Mouse (Mus musculus) MEL (cell line): ENCODE results near the gene Gapdh. TPM values are rescaled to one million over a fixed set of nuclear protein-coding genes. Genes with fewer than 3 reads are reported as not detected.

ENCODE experiments used
- DNase-seq: peaks from one replicate; pipeline ENCODE4 v3.0.0; 2011; ENCODE audit warnings: low read depth, low spot score
- H3K27ac ChIP-seq: 2 replicates; pipeline ENCODE4 v1.5.1; 2012; ENCODE audit warnings: low read depth, mild to moderate bottlenecking, control low read depth, low read length, moderate library complexity; ENCODE audit not compliant: control insufficient read depth
- H3K27me3 ChIP-seq, 2 experiments: fragments of 150-350 bp in 1 of 2; sonication (generic) in 1 of 2; 2 replicates each; pipeline ENCODE4 v1.6.1; 2012; ENCODE audit warnings: low read length in 2 of 2, mild to moderate bottlenecking in 2 of 2, improper control_type of control experiment in 1 of 2, moderate library complexity in 1 of 2; ENCODE audit not compliant: insufficient read depth in 2 of 2, control insufficient read depth in 1 of 2
- H3K36me3 ChIP-seq, 2 experiments: 2 replicates each; pipeline ENCODE4 v1.6.1; 2012 to 2014; ENCODE audit warnings: low read length in 2 of 2, improper control_type of control experiment in 1 of 2, inconsistent platforms in 1 of 2, mild to moderate bottlenecking in 1 of 2; ENCODE audit not compliant: insufficient read depth in 2 of 2, control insufficient read depth in 1 of 2
- H3K4me1 ChIP-seq, 2 experiments: fragments of 150-350 bp in 1 of 2; sonication (generic) in 1 of 2; 2 replicates each; pipeline ENCODE4 v1.6.1; 2012; ENCODE audit warnings: low read length in 2 of 2, improper control_type of control experiment in 1 of 2, mild to moderate bottlenecking in 1 of 2; ENCODE audit not compliant: insufficient read depth in 2 of 2, control insufficient read depth in 1 of 2
- H3K4me3 ChIP-seq, 2 experiments: fragments of 150-350 bp in 1 of 2; sonication (generic) in 1 of 2; 2 replicates each; pipeline ENCODE4 v1.5.1; 2012; ENCODE audit warnings: low read depth in 2 of 2, low read length in 2 of 2, mild to moderate bottlenecking in 2 of 2, moderate library complexity in 2 of 2, control low read depth in 1 of 2, improper control_type of control experiment in 1 of 2; ENCODE audit not compliant: control insufficient read depth in 1 of 2, insufficient read depth in 1 of 2
- H3K79me2 ChIP-seq: 2 replicates; pipeline ENCODE4 v1.6.1; 2012; ENCODE audit warnings: mild to moderate bottlenecking, low read length, moderate library complexity; ENCODE audit not compliant: control insufficient read depth, poor library complexity, insufficient read depth
- H3K9ac ChIP-seq: 2 replicates; pipeline ENCODE4 v1.6.1; 2012; ENCODE audit warnings: low read depth, mild to moderate bottlenecking, control low read depth, low read length, moderate library complexity; ENCODE audit not compliant: control insufficient read depth, poor library complexity, severe bottlenecking
- H3K9me3 ChIP-seq: fragments of 150-350 bp; sonication (generic); replicated peaks from 2 replicates; pipeline ENCODE4 v1.6.1; 2012; ENCODE audit warnings: mild to moderate bottlenecking, low read length, improper control_type of control experiment, moderate library complexity; ENCODE audit not compliant: insufficient read depth
- BHLHE40 ChIP-seq: IDR thresholded peaks from 2 replicates; pipeline ENCODE4 v1.6.1; 2012; ENCODE audit warnings: low read depth, mild to moderate bottlenecking, inconsistent platforms, low read length, improper control_type of control experiment, borderline replicate concordance
- E2F4 ChIP-seq: IDR thresholded peaks from 2 replicates; pipeline ENCODE4 v1.6.1; 2011; ENCODE audit warnings: low read depth, low read length, improper control_type of control experiment, borderline replicate concordance
- EP300 ChIP-seq, 2 experiments: IDR thresholded peaks; 2 replicates each; pipeline ENCODE4 v1.6.1; 2011; ENCODE audit warnings: improper control_type of control experiment in 2 of 2, low read length in 2 of 2, low read depth in 1 of 2, mild to moderate bottlenecking in 1 of 2
- ETS1 ChIP-seq: IDR thresholded peaks from 2 replicates; pipeline ENCODE4 v1.6.1; 2012; ENCODE audit warnings: low read depth, mild to moderate bottlenecking, inconsistent platforms, low read length, improper control_type of control experiment, moderate library complexity
- GABPA ChIP-seq: IDR thresholded peaks from 2 replicates; pipeline ENCODE4 v1.6.1; 2012; ENCODE audit warnings: low read depth, mild to moderate bottlenecking, inconsistent platforms, low read length, improper control_type of control experiment, moderate library complexity
- GATA1 ChIP-seq: IDR thresholded peaks from 2 replicates; pipeline ENCODE4 v1.6.1; 2011; ENCODE audit warnings: low read depth, low read length, improper control_type of control experiment
- JUND ChIP-seq: IDR thresholded peaks from 2 replicates; pipeline ENCODE4 v1.6.1; 2011; ENCODE audit warnings: low read depth, mild to moderate bottlenecking, improper control_type of control experiment, low read length
- KAT2A ChIP-seq: conservative IDR thresholded peaks from 2 replicates; pipeline ENCODE4 v1.6.1; 2012; ENCODE audit warnings: low read depth, low read length, improper control_type of control experiment, inconsistent platforms
- MAX ChIP-seq: IDR thresholded peaks from 2 replicates; pipeline ENCODE4 v1.6.1; 2011; ENCODE audit warnings: low read length, improper control_type of control experiment
- MAZ ChIP-seq: IDR thresholded peaks from 2 replicates; pipeline ENCODE4 v1.6.1; 2012; ENCODE audit warnings: low read depth, mild to moderate bottlenecking, inconsistent platforms, low read length, improper control_type of control experiment
- MXI1 ChIP-seq: IDR thresholded peaks from 2 replicates; pipeline ENCODE4 v1.6.1; 2011; ENCODE audit warnings: mild to moderate bottlenecking, low read depth, low read length, improper control_type of control experiment
- NELFE ChIP-seq: IDR thresholded peaks from 2 replicates; pipeline ENCODE4 v1.6.1; 2011; ENCODE audit warnings: low read depth, low read length, improper control_type of control experiment
- POLR2A ChIP-seq, 2 experiments: IDR thresholded peaks; 2 replicates each; pipeline ENCODE4 v1.6.1; 2011 to 2012; ENCODE audit warnings: low read length in 2 of 2, mild to moderate bottlenecking in 2 of 2, control low read depth in 1 of 2, improper control_type of control experiment in 1 of 2, low read depth in 1 of 2, moderate library complexity in 1 of 2; ENCODE audit not compliant: control insufficient read depth in 1 of 2, insufficient read depth in 1 of 2, poor library complexity in 1 of 2
- POLR2AphosphoS2 ChIP-seq: IDR thresholded peaks from 2 replicates; pipeline ENCODE4 v1.6.1; 2011; ENCODE audit warnings: low read length, improper control_type of control experiment
- POLR2AphosphoS5 ChIP-seq: IDR thresholded peaks from 2 replicates; pipeline ENCODE4 v1.6.1; 2012; ENCODE audit warnings: low read depth, borderline replicate concordance, mild to moderate bottlenecking, inconsistent platforms, low read length, moderate library complexity, mixed read lengths
- RCOR1 ChIP-seq: IDR thresholded peaks from 2 replicates; pipeline ENCODE4 v1.6.1; 2012; ENCODE audit warnings: low read depth, mild to moderate bottlenecking, inconsistent platforms, low read length, improper control_type of control experiment
- SIN3A ChIP-seq: IDR thresholded peaks from 2 replicates; pipeline ENCODE4 v1.6.1; 2012; ENCODE audit warnings: low read length, improper control_type of control experiment, inconsistent platforms
- TAL1 ChIP-seq: IDR thresholded peaks from 2 replicates; pipeline ENCODE4 v1.6.1; 2012; ENCODE audit warnings: mild to moderate bottlenecking, inconsistent platforms, low read length, moderate library complexity, mixed read lengths
- UBTF ChIP-seq: IDR thresholded peaks from 2 replicates; pipeline ENCODE4 v1.6.1; 2012; ENCODE audit warnings: low read depth, mild to moderate bottlenecking, inconsistent platforms, low read length, improper control_type of control experiment, moderate library complexity, borderline replicate concordance; ENCODE audit not compliant: insufficient read depth
- USF1 ChIP-seq: IDR thresholded peaks from 2 replicates; pipeline ENCODE4 v1.6.1; 2014; ENCODE audit warnings: low read depth, mild to moderate bottlenecking, inconsistent platforms, low read length, improper control_type of control experiment, moderate library complexity
- USF2 ChIP-seq, 2 experiments: IDR thresholded peaks; 2 replicates each; pipeline ENCODE4 v1.6.1; 2011 to 2012; ENCODE audit warnings: improper control_type of control experiment in 2 of 2, low read length in 2 of 2, borderline replicate concordance in 1 of 2, inconsistent platforms in 1 of 2, low read depth in 1 of 2, mild to moderate bottlenecking in 1 of 2; ENCODE audit not compliant: insufficient read depth in 1 of 2
- ZMIZ1 ChIP-seq: IDR thresholded peaks from 2 replicates; pipeline ENCODE4 v1.6.1; 2012; ENCODE audit warnings: low read depth, mild to moderate bottlenecking, inconsistent platforms, low read length, improper control_type of control experiment, moderate library complexity
- polyA plus RNA-seq, 2 experiments: library from polyadenylated mRNA; stranded (reverse) in 1 of 2; unstranded in 1 of 2; fragments of >175 nt in 1 of 2; fragments of >200 nt in 1 of 2; gene quantifications; 2 replicates each; pipeline versions ENCODE4 v1.2.1 to v1.2.4; 2012; ENCODE audit warnings: low replicate concordance in 2 of 2, low read depth in 1 of 2; ENCODE audit not compliant: insufficient read length in 2 of 2, insufficient read depth in 1 of 2, missing spikeins in 1 of 2
- total RNA-seq: library from RNA; depleted of rRNA; stranded (reverse); fragments of 300-350 nt; gene quantifications from 2 replicates; pipeline ENCODE4 v1.2.3, GENCODE M21; 2012

The Gapdh gene
- total and polyA plus RNA-seq, 3 experiments, result 723 to 1,834 TPM; not detected in 1

- Histone ChIP-seq H3K4me3 (peak overlapping the region; percentile 64 to 74), H3K79me2 (peaks cover 24% of the 10 kb centered on the region), H3K27ac (peak overlapping the region; percentile 83), H3K9me3 (no peaks in the 10 kb centered on the region), H3K27me3 (no peaks in the 10 kb centered on the region), H3K9ac (peak overlapping the region; percentile 94), H3K36me3 (peaks cover 0 to 30% of the 10 kb centered on the region in 2 experiments; a peak in 3 of 4 replicates), H3K4me1 (peaks cover 3 to 35% of the 10 kb centered on the region in 2 experiments)
- TF ChIP-seq E2F4 (peak; percentile 87; the same call in 1 of the 2 replicates), TAL1 (no peak), RCOR1 (no peak), USF1 (peak; percentile 93), BHLHE40 (peak; percentile 84), USF2 (IDR thresholded peaks at IDR 0.05; ENCODE audit: borderline replicate concordance in 1 of 2, insufficient read depth in 1 of 2, low read depth in 1 of 2, low read length in 2 of 2) (peak in 1 of 2 experiments; percentile 39; a peak in 1 of 4 replicates), POLR2A (IDR thresholded peaks at IDR 0.05; ENCODE audit: control insufficient read depth in 1 of 2, insufficient read depth in 1 of 2, low read depth in 1 of 2, low read length in 2 of 2, poor library complexity in 1 of 2) (peak in 1 of 2 experiments; percentile 19; a peak in 2 of 4 replicates), MAX (peak; percentile 71), JUND (no peak)
- DNase-seq, result peak; percentile 74
Observed at GRCm38 (mm10) chr6:125164672-125165327, 1.5 kb downstream of the Gapdh start.

GRCm38 (mm10) chr6:125163801-125164657, 2.2 kb downstream of the Gapdh start:
- DNase-seq, result peak; percentile 56
- H3K79me2 ChIP-seq, result peaks cover 24% of the 10 kb centered on the region
- H3K4me1 ChIP-seq, result peaks cover 3 to 42% of the 10 kb centered on the region in 2 experiments
- no peaks in the 10 kb centered on the region for H3K27me3 ChIP-seq
- TF ChIP-seq MAX (0 out of 2 replicates have a peak, but pooled peaks have one; percentile 33), POLR2AphosphoS2 (no peak), MAZ (no peak), GABPA (no peak), RCOR1 (0 out of 2 replicates have a peak, but pooled peaks have one; percentile 25), MXI1 (no peak; the same call in 1 of the 2 replicates), POLR2A (IDR thresholded peaks at IDR 0.05; ENCODE audit: control insufficient read depth in 1 of 2, insufficient read depth in 1 of 2, low read depth in 1 of 2, low read length in 2 of 2, poor library complexity in 1 of 2) (0 out of 4 replicates have a peak, but pooled peaks of 1 of the 2 experiments have one; percentile 16), BHLHE40 (no peak), UBTF (no peak), ZMIZ1 (no peak), GATA1 (no peak), KAT2A (no peak), POLR2AphosphoS5 (no peak), ETS1 (no peak), SIN3A (no peak), EP300 (IDR thresholded peaks at IDR 0.05; ENCODE audit: low read depth in 1 of 2, low read length in 2 of 2) (0 out of 4 replicates have a peak, but pooled peaks of 1 of the 2 experiments have one; percentile 23), NELFE (0 out of 2 replicates have a peak, but pooled peaks have one; percentile 17)
- peak overlapping the region; percentile 83 for H3K27ac ChIP-seq
- peak overlapping the region; percentile 64 to 74 for H3K4me3 ChIP-seq
- H3K9ac ChIP-seq, result peak overlapping the region; percentile 94
- peaks cover 0 to 36% of the 10 kb centered on the region in 2 experiments; a peak in 3 of 4 replicates for H3K36me3 ChIP-seq
- no peaks in the 10 kb centered on the region for H3K9me3 ChIP-seq
